Mouse (Mus musculus): ENCODE data around the gene Pan3.
"Not testable (repeated sequence)": the region's sequence is repeated elsewhere in the genome, so short reads cannot be mapped to it uniquely, and the experiment has no call there.

Pan3 gene

DNA sequence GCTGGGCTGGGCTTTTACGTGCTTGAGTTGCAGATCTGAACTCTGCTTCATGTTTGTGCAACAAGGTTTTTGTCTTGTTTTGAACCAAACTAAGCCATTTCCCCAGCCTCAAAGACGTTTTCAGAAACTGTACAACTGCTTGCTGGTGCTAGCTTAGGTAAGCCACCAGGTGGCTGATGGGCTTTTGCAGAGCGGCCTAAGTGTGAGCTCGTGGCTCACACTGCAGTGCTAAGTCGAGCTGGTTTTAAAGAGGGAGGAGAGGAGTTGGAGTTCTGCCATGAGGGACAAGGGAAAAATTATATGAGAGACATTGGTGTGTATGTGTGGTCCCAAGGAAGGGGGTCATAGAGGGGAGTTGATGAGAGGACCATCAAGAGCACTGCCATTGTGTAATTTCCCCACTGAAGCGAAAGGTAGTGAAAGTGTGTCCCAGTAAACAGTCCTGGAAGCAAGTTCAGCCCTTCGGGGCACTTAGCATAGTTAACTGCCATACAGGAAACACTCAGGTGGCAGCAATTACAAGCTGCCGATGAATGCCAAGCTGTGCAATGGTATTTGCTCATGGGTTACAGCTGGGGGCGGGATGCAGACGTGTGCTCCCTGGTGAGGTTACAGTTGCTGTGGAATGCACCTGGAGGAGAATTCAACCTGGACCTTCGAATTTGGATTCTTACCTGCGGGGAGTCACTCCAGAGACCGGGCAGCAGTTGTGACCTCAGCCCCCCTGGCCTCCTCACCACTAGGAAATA lies 122.1 kb downstream of the Pan3 start:
- in situ Hi-C loops (cut with MseI, MboI): no loop called here

DNA sequence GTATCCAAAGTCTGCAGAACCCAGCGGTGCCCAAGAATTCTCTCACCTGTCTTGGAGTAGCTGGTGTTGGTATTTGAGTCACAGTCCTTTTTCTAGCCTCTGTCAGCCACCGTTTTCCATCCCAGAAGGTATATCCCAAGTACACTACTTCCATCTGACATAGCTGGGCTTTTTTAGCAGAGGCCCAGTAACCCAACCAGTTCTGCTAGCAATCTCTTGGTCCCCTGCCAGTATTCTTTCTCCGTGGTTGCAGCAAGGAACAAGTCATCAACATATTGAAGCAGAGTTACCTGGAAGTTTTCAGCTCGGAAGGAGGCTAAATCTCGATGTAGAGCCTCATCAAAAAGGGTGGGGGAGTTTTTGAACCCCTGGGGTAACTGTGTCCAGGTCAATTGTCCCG lies 127.7 kb downstream of the Pan3 start:
- in situ Hi-C loops (cut with MseI, MboI): not testable (repeated sequence)

DNA sequence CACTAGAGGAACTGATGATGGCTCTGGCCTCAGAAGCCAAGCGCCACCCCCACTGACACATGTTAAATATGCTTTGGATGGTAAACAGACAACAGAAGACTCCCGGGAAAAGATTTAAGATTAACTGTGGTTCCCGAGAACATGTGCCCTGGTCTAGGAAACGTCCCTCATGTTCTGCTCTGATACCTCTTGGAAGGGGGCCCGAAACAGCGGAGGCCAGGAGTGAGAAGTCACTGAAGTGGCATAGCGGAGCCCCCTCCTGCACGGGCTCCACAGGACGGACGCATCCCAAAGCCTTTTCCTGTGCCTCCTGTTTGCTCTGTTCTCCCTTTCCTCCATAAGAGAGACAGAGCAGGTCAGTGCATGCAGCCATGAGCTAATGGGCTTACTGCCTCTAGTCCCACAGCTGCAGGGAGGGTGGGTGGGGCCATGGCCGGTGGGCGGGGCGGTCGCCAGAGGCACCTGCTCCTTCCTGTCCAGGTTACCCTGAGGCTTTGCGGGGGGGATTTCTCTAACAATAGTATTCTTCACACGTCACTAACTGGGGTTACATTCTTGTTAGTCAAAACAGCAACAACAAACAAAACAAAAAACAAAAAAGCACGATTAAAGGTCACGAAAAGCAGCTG lies 133.7 kb downstream of the Pan3 start:
- in situ Hi-C loops (cut with MseI, MboI): no loop called here

DNA sequence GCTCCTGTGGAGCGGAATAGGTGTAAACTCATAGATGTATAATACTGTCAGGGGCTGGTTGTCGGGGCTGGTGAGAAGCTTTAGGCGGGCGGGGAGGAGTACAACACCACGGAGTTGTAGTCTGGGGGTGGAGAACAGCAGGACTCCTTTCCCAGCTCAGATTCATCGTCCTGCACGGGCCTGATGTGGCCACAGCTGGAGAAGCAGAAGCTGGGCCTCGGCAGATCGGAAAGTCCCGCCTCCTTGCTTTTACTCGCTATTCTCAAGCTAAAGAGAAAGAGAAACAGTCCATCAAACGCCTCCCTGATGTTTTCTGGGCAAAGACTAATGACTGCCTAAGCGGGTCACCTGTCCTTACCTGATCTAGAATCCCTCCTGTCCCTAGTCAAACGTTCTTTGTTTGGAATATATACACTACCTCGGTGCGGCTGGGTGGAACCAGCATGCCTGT lies 134.2 kb downstream of the Pan3 start:
- in situ Hi-C loops (cut with MseI, MboI): no loop called here

DNA sequence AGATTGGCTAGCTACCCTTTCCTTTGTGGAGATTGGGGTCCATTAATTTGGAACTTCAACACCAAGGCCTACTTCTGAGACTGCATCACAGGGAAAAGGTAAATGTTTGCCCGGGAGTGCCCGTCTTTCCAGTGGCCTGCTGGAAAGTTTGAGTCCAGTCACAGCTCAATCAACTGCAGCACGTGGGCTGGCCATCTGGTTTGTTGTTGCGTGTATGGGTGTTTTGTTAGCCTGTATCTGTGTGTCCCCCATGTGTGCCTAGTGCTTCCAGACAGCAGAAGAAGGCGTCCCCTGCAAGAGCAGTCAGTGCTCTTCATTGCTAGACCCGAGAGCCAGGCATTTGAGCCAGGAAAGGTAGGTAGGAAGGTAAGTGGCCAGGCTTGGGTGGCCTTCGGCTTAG lies 135.5 kb downstream of the Pan3 start:
- in situ Hi-C loops (cut with MseI, MboI): no loop called here

DNA sequence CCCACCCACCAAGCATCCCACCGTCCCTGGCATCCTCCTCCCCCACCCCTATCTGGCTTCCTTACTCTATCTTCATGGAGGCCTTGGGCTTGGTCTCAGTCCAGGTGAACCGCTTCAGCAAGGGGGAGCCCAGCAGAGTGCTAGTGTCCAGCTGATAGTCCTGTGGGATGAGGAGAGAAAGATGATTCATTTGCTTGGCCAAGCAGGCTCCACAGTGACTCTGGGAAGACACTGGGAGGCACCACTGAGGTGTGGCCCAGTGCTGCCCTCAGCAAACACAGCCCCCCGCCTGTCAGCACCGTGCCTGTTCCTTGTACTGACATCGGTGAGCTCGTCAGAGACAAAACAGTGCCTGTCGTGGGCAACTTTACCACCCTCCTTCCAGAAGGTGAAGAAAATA lies 136.4 kb downstream of the Pan3 start:
- in situ Hi-C loops (cut with MseI, MboI): no loop called here

DNA sequence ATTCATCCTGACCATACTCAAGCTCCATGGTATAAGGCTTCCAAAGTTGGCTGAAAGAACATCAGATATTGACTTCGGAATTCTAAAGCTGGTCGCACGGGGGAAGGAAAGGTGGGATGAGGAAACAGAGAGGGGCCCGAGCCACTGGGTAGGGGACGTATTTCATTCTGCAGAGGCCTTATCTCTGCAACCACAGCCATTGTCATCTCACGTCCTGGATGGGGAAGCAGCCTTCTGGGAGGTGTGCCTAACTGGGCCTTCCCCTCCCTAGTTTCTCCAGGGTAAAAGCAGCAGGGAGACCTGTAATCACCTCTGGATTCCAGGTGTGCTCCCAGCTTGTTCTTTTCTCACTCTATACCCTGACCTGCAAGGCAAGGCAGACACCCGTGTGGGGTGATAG lies 142.7 kb downstream of the Pan3 start:
- in situ Hi-C loops (cut with MseI, MboI): no loop called here

DNA sequence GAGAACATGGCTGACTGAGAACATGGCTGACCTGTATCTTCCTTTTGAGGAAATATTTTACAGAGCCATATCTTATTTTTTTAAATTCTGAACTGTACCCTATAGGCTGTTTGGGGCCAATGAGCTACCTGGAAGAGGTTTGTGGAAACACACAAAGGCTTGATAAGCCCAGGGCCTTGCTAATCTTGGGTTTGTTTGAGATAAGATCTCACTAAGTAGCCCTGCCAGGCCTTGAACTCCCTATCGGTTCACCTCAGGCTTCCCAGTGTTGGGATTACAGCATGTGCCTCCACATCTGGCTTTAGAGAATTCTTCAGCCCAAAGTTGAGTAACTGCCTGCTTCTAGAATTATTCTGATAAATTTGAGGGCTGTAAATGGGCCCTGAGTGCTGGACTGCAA lies 143.6 kb downstream of the Pan3 start:
- in situ Hi-C loops (cut with MseI, MboI): no loop called here

DNA sequence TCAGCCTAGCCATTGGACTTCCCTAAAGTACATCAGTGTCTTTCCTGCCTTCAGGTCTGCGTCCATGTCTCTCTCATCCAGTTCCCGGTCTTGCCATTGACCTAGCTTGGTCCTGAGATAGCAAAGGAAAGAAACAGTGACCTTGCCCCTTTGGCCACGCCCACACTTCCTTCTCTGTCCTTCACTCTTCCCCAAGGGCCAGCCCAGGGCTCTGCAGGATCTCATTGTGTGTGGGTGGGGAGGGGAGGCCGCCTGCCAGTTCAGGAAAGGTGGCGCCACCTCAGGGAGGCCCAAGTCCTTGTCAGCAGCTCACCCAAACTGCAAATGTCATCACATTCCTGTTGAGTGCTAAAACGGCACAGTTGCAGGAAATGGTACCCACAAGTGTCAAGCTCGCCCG lies 144.6 kb downstream of the Pan3 start:
- in situ Hi-C loops (cut with MseI, MboI): no loop called here

DNA sequence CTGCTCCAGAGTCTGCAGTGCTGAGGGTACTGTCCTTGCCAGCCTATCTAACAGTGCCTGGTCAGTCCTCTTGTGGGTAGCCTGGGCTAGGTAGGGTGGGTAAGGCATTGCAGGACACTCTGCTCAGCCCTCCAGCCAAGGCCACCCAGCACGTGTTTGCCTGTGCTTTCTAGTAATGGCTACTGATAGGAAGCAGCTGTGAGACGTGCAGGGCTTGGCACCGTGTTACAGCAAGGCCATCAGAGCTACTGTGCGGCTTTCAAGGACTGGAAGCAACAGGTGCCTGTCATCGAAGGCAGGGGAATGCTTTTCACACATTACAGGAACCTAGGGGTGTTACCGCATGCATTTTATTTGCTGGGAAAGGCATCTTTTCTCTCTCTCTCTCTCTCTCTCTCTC lies 147.0 kb downstream of the Pan3 start:
- in situ Hi-C loops (cut with MseI, MboI): no loop called here

DNA sequence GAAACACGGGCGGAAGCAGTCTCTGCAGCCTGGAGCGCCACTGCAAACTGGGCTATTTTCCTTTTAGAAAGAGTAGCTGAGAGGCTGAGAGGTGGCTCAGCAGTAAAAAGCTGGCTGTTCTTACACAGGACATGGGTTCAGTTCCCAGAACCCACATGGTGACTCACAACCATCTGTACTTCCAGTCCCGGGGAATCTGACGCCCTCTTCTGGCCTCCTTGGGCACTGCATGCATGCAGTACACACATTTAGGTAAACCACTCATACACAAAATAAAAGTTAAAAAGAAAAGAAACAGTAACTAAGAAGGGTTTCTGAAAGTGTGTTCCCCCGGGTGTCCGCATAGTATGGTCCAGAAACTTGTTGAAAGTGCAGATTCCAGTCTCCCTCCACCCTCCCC lies 149.2 kb downstream of the Pan3 start:
- in situ Hi-C loops (cut with MseI, MboI): no loop called here

DNA sequence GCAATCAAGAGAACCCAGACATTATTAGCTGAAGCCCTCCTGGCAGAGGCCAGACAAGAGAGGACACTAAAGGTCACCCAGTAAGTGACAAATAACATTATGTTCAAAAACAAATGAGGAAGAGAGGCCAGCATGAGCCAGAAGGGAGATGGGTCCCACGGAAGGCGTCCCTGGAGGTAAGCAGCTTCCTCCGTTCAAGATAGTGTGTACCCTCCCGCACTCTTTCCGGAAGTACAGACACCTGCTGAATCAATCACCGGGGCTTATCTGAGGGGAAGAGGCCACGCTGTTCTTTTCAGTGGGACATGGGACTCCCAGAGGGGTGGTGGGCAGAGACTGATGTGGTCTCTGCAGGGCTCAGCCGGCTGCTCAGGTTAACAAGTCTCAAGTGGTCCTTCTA lies 149.7 kb downstream of the Pan3 start:
- in situ Hi-C loops (cut with MseI, MboI): no loop called here

DNA sequence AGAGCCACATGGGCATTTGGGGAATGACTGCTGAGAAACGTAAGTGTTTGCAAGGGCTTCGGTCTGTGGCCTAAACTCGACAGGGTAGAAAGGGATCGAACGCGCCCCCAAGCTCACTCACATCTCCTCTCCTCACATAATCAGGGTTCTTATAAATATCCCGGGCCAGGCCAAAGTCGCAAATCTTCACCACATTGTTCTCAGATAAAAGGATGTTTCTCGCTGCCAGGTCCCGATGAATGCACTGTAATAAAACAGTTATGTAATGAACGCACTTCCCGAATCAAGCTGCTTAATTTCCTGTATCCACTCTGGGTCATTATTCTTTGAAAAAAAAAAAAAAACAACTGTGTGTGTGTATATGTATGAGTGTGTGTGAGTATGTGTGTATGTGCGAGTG lies 150.2 kb downstream of the Pan3 start:
- in situ Hi-C loops (cut with MseI, MboI): no loop called here

DNA sequence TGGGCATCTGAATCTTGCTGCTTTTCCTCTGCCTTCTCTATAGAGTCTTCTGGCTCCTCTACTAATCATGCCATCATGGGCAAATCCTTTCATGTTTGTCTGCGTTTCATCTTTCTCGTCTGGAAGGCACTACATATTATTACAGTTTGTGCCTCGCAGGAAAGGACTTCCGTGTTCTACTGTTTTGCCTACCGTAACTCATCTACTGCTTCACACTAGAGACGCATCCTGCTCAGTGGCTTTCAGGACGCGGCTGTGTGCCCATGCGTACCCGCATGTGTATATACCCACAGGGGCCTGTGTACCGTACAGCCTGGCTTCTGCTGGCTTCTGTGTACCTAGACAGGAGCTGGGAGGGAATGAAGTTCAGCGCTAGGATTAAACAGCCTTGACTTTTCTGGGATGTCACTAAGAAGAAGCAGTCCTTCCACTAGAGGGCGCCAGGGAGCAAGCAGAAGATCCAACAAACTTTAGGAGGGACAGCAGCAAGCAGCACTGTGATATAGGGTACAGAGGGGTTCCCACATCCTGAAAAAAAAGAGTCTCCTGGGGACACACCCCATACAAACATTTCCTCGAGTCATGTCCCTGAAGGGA lies 153.8 kb downstream of the Pan3 start:
- in situ Hi-C loops (cut with MseI, MboI): no loop called here

DNA sequence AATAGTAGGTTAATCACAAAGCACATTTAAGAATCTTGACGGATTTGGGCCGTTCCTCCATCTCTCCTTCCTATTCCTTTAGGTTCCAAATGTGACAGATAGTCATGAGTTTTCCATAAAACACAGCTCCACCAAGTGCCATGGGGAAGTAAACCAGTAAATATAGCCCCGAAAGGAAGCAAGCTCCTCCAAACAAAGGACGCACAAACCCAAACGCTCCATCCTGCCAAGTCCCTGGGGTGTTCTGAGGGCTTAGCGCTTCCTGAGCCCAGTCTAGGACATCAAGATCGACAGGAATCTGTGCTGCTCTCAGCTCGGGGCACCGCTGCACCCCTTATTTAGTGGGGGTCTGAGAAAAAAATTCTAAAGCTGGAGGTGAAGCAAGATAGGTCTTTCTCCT lies 154.7 kb downstream of the Pan3 start:
- in situ Hi-C loops (cut with MseI, MboI): no loop called here

DNA sequence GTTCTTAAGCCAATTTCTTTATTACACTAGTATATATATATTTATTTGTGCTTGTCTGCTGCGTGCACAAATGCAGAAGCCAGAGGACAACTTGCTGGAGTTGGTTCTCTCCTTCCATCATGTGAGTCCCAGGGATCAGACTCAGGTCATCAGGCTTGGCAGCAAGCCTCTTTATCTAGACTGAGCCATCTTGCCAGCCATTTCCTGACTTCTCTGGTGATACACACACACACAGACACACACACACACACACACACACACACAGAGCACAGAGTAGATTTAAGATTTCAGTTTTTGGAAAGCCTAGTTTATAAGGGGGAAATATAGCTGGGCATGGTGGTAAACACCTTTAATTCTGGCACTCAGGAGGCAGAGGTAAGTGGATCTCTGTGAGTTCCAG lies 155.1 kb downstream of the Pan3 start:
- in situ Hi-C loops (cut with MseI, MboI): no loop called here

DNA sequence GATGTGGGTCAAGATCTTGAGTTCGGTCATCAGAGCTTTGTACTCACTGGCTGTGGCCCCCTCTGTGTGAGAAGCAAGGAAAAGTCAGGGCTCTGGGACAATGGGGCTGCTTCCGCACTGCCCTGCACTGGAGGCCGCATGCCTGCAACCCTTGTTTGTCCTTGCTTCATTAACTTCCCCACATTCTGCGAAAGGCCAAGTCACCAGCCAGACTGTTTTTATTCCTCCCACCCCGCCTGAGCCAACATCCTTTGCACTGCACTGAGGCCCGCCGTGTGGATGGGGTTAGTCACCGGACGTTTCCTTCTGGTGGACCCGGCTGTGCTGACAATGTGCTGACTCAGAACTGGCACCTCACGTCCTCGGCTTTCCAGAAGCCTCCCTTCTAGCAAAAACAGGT lies 159.9 kb downstream of the Pan3 start:
- in situ Hi-C loops (cut with MseI, MboI): no loop called here

DNA sequence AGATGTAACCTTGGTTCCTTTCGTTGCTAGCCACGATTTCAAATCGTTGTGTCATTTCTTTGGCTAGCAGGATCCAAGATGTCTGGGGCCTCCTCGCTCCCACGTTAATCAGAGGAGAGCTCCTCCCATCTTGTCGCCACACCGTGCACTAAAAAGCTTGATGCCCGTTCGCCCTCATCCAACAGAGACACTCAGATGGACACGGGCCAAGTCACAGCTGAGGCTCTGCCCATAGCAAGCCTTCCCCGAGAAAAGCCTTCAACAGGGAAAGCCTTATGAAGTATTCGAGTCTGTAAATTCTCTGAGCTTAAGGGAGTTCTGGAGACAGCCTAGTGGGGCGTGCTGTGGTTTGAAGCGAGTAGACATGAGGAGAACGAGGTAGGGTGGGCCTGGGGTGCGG lies 167.9 kb downstream of the Pan3 start:
- in situ Hi-C loops (cut with MseI, MboI): no loop called here

All from mouse trophoblast stem cell (cell line).